In the genomic region with DNA sequence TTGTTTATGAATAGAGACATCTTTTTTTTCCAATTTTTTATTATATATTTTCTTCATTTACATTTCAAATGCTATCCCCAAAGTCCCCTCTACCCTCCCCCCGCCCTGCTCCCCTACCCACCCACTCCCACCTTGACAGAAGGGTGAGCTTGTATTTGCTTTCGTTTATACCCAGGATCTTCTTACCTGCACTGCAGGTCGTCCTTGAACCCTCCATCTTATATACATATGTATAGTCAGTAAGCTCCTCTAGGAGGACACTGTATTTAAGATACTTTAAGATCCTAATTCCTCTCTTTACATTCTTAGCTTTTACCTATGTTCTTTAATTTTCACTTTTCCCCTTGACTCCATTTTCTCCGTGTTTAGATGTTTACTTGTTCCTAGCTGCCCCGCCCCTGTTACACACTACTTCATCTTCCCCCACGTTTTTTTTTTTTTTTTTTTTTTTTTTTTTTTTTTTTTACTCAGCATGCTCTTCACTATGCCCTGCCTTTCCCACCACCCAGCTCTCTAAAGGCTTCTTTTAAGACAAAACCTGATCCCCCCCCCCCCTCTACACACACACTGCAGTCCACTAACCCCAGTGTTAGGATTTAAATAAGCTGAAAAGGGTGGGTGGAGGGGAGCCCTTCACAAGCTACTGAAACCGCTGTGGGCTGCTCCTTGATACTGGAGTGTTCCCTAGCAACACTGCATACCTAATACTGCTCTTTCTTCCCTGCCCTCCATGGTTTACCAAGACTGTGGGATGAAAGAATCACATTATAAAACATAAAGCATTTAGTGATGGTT, we compare ENCODE assay signal across 12 mouse cellular contexts.
DNase-seq lines count a peak whose midpoint lies in the region; ATAC-seq lines count a peak whose summit lies in the region.
"Had no signal": no experiment of that assay in that cellular context is flagged by ENCODE, and none has a peak within 500 bp of the region (broad histone marks: within the 10 kb centered on the region; RNA-seq: fewer than 3 reads in every experiment).

No protein-coding gene starts in this region.

- ATAC-seq in midbrain, embryonic 16.5 days: peak; percentile 98

- 14% methylated on average over 7 of the region's 7 CpGs for WGBS in hindbrain, embryonic 10.5 days
- WGBS in midbrain, embryonic 16.5 days: 8% methylated on average over 7 of the region's 7 CpGs

- peak; percentile 37 for DNase-seq in ZHBTc4 (ENCODE audit: low read depth, low spot score)
- peak; percentile 82 for DNase-seq in embryo, embryonic 10.5 days (ENCODE audit: low spot score)
- DNase-seq in hindbrain, embryonic 10.5 days (ENCODE audit: low spot score): peak; percentile 62
- no peak for DNase-seq in kidney, adult 9 months
- DNase-seq in testis, postnatal 14 days (ENCODE audit: low spot score): no peak
- DNase-seq in adrenal gland, adult 8-10 months: no peak
- DNase-seq: gastrocnemius, postnatal 10 days; kidney, postnatal 36 days; lung, postnatal 36 days; thymus, adult 2 months had no signal

- H3K27ac ChIP-seq in hindbrain, embryonic 10.5 days: peak overlapping the region; percentile 83
- peak overlapping the region; percentile 78 for H3K27ac ChIP-seq in midbrain, embryonic 16.5 days (ENCODE audit: low read length)
- H3K27ac ChIP-seq: limb, embryonic 13.5 days had no signal

- H3K4me2 ChIP-seq in midbrain, embryonic 16.5 days (ENCODE audit: low read length): peak overlapping the region; percentile 21; the same call in 1 of the 2 replicates
- H3K4me2 ChIP-seq: limb, embryonic 13.5 days had no signal

- peaks cover 34% of the 10 kb centered on the region for H3K36me3 ChIP-seq in hindbrain, embryonic 10.5 days
- H3K36me3 ChIP-seq in midbrain, embryonic 16.5 days (ENCODE audit: control insufficient read depth, insufficient read depth, low read length): 0 out of 2 replicates have a peak, but pooled peaks cover 3% of the 10 kb centered on the region

- no peaks in the 10 kb centered on the region for H3K27me3 ChIP-seq in hindbrain, embryonic 10.5 days (ENCODE audit: insufficient read depth, poor library complexity, severe bottlenecking)
- no peaks in the 10 kb centered on the region for H3K27me3 ChIP-seq in midbrain, embryonic 16.5 days (ENCODE audit: control insufficient read depth, insufficient read depth, low read depth, low read length)
- H3K27me3 ChIP-seq: limb, embryonic 13.5 days had no signal

- H3K9ac ChIP-seq in midbrain, embryonic 16.5 days (ENCODE audit: low read depth, low read length): no peak overlapping the region
- H3K9ac ChIP-seq: limb, embryonic 13.5 days had no signal

- H3K9me3 ChIP-seq in hindbrain, embryonic 10.5 days: no peaks in the 10 kb centered on the region
- no peaks in the 10 kb centered on the region for H3K9me3 ChIP-seq in midbrain, embryonic 16.5 days (replicated peaks; ENCODE audit: control insufficient read depth, low read length, poor library complexity, severe bottlenecking)
- H3K9me3 ChIP-seq: limb, embryonic 13.5 days had no signal

- peaks cover 19% of the 10 kb centered on the region; the same call in 1 of the 2 replicates for H3K4me1 ChIP-seq in hindbrain, embryonic 10.5 days (replicated peaks)
- peaks cover 7% of the 10 kb centered on the region for H3K4me1 ChIP-seq in midbrain, embryonic 16.5 days (ENCODE audit: control insufficient read depth, insufficient read depth, low read length)
- H3K4me1 ChIP-seq: limb, embryonic 13.5 days had no signal

- 0 out of 2 replicates have a peak overlapping the region, but pooled peaks have one; percentile 12 for H3K4me3 ChIP-seq in hindbrain, embryonic 10.5 days
- H3K4me3 ChIP-seq in midbrain, embryonic 16.5 days (ENCODE audit: low read depth, low read length): no peak overlapping the region
- H3K4me3 ChIP-seq: limb, embryonic 13.5 days had no signal

Comparison
In these comparisons a context has a peak if more than half of its experiments do, and no peak if none do; other contexts are left out.
1. DNase-seq: peak in ZHBTc4 (single experiment), embryo, embryonic 10.5 days (single experiment) and hindbrain, embryonic 10.5 days (single experiment); none in kidney, adult 9 months (single experiment), testis, postnatal 14 days (single experiment) and adrenal gland, adult 8-10 months (single experiment).